Mouse (Mus musculus): ENCODE results near the gene Tmem170.

- TF ChIP-seq CHD2 (IDR thresholded peaks at IDR 0.05; ENCODE audit: low read depth, low read length) (no peak), HCFC1 (IDR thresholded peaks at IDR 0.05; ENCODE audit: borderline replicate concordance, insufficient read depth, low read length) (no peak), MAFK (IDR thresholded peaks at IDR 0.05; ENCODE audit: insufficient read depth, low read depth, low read length) (no peak), ZNF384 (IDR thresholded peaks at IDR 0.05; ENCODE audit: low read depth, low read length) (no peak), ZC3H11A (IDR thresholded peaks at IDR 0.05; ENCODE audit: borderline replicate concordance, low read depth, low read length) (no peak)
These were observed 36.4 kb upstream of the Tmem170 start for GRCm38 (mm10) chr8:111912860-111913432.
